Mouse (Mus musculus) limb, embryonic 13.5 days (tissue): ENCODE measurements at regions not wholly inside any gene's neighbourhood (a gene's known extent, or its start where the extent isn't known, plus 50 kb on each side); places are given as distances from the start of the nearest gene placed in this dataset.

Experiments
- ATAC-seq: fragments of 200-750 bp; cut with Nextera tagmentation; 2 replicates; pipeline ENCODE4 v1.8.0; 2017; ENCODE audit warnings: low read depth, moderate number of reproducible peaks, moderate TSS enrichment; ENCODE audit not compliant: low FRiP score
- H3K27ac ChIP-seq: fragments of 300-500 bp; sonication (generic); 2 replicates; pipeline ENCODE4 v1.5.1; 2015; ENCODE audit warnings: inconsistent platforms, mild to moderate bottlenecking, moderate library complexity
- H3K27me3 ChIP-seq: fragments of 300-500 bp; sonication (generic); 2 replicates; pipeline ENCODE4 v1.6.1; 2015; ENCODE audit warnings: mild to moderate bottlenecking, inconsistent platforms
- H3K36me3 ChIP-seq: fragments of 300-500 bp; sonication (generic); 2 replicates; pipeline ENCODE4 v1.6.1; 2015; ENCODE audit warnings: inconsistent platforms, mild to moderate bottlenecking, moderate library complexity
- H3K4me1 ChIP-seq: fragments of 300-500 bp; sonication (generic); 2 replicates; pipeline ENCODE4 v1.6.1; 2015; ENCODE audit warnings: inconsistent platforms
- H3K4me2 ChIP-seq: fragments of 300-500 bp; sonication (generic); replicated peaks from 2 replicates; pipeline ENCODE4 v1.6.1; 2015; ENCODE audit warnings: inconsistent platforms, mild to moderate bottlenecking, moderate library complexity
- H3K4me3 ChIP-seq: fragments of 300-500 bp; sonication (generic); 2 replicates; pipeline ENCODE4 v1.5.1; 2015; ENCODE audit warnings: moderate library complexity, mild to moderate bottlenecking, inconsistent platforms
- H3K9ac ChIP-seq: fragments of 300-500 bp; sonication (generic); 2 replicates; pipeline ENCODE4 v1.6.1; 2015; ENCODE audit warnings: mild to moderate bottlenecking, inconsistent platforms
- H3K9me3 ChIP-seq: fragments of 300-500 bp; sonication (generic); 2 replicates; pipeline ENCODE4 v1.6.1; 2016; ENCODE audit warnings: inconsistent platforms
- WGBS: fragments of 180-500 bp; shearing (Covaris S2); methylation state at CpG from one replicate; pipeline ENCODE4 v1.1.7; 2015; 5-methylcytosine and 5-hydroxymethylcytosine counted together

- Histone ChIP-seq H3K36me3 (no peaks in the 10 kb centered on the region), H3K4me3 (no peak overlapping the region), H3K27me3 (no peaks in the 10 kb centered on the region), H3K9ac (no peak overlapping the region), H3K4me1 (no peaks in the 10 kb centered on the region), H3K27ac (no peak overlapping the region), H3K4me2 (no peak overlapping the region), H3K9me3 (no peaks in the 10 kb centered on the region)
- no peak for ATAC-seq
- WGBS = 77% methylated on average over 11 of the region's 11 CpGs
These were observed 174.8 kb downstream of the Sox2 start for GRCm38 (mm10) chr3:34825036-34825435.

DNA sequence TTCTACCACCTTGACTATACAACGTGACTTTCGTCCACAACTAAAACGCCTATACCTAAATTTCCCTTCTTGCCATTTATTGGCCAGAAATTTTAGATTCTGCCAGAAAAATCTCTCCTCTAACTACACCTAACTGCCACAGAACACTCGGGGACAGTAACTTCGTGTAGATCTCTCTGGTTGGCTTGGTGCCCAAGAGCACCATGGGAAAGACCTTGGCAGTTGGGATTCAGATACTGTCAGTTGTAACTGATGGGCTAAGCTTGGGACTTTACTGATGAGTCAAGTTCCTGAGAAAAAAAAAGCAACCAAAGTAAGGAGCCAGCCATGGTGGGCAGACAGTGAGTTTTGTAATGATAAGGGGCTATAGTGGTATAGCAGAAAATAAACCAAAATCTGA is 176.2 kb downstream of the Sox2 start:
- WGBS = 89% methylated on average over 5 of the region's 5 CpGs
- no peak overlapping the region for H3K27ac ChIP-seq
- H3K9ac ChIP-seq = no peak overlapping the region
- no peaks in the 10 kb centered on the region for H3K36me3 ChIP-seq
- H3K9me3 ChIP-seq = no peaks in the 10 kb centered on the region
- no peak overlapping the region for H3K4me2 ChIP-seq
- no peak for ATAC-seq
- no peaks in the 10 kb centered on the region for H3K4me1 ChIP-seq
- no peak overlapping the region for H3K4me3 ChIP-seq
- H3K27me3 ChIP-seq = no peaks in the 10 kb centered on the region

- no peaks in the 10 kb centered on the region for H3K4me1 ChIP-seq
- WGBS = 67% methylated on average over 9 of the region's 9 CpGs
- no peak overlapping the region for H3K9ac ChIP-seq
- no peak overlapping the region for H3K4me3 ChIP-seq
- no peak overlapping the region for H3K27ac ChIP-seq
- no peak overlapping the region for H3K4me2 ChIP-seq
- no peaks in the 10 kb centered on the region for H3K27me3 ChIP-seq
- H3K9me3 ChIP-seq = no peaks in the 10 kb centered on the region
- no peaks in the 10 kb centered on the region for H3K36me3 ChIP-seq
- no peak for ATAC-seq
These were observed 178.4 kb downstream of the Sox2 start for GRCm38 (mm10) chr3:34828453-34829206.

DNA sequence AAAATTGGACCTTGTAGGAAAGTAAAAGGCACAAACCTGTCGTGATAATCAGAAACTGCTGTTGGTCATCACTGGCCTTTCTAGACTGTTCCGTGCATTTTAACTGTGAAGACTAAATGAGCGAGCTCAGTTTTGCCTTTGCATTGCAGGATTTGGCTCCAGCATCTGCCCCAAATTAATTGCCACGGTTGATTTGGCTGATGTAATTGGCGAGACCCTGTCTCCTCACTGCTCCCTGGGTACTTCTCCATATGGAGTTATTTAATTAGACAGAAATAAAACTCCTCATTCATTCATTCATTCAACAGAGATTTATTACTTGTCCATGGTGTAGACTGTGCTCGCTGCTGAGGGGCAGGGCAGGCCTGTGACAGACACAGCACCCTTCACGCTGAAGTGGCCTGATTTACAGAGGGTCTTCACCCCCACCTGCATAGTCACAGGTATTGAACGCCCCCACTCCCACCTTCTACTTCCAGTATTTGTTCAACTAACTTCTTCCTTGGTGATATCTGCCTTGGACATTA is 186.6 kb downstream of the Sox2 start:
- 41% methylated on average over 8 of the region's 8 CpGs for WGBS
- H3K36me3 ChIP-seq = no peaks in the 10 kb centered on the region
- ATAC-seq = peak; percentile 40; the same call in 1 of the 2 replicates
- H3K9ac ChIP-seq = no peak overlapping the region
- no peak overlapping the region for H3K4me3 ChIP-seq
- H3K27ac ChIP-seq = no peak overlapping the region
- no peak overlapping the region for H3K4me2 ChIP-seq
- 0 out of 2 replicates have a peak, but pooled peaks cover 13% of the 10 kb centered on the region for H3K4me1 ChIP-seq
- H3K9me3 ChIP-seq = no peaks in the 10 kb centered on the region
- no peaks in the 10 kb centered on the region for H3K27me3 ChIP-seq

DNA sequence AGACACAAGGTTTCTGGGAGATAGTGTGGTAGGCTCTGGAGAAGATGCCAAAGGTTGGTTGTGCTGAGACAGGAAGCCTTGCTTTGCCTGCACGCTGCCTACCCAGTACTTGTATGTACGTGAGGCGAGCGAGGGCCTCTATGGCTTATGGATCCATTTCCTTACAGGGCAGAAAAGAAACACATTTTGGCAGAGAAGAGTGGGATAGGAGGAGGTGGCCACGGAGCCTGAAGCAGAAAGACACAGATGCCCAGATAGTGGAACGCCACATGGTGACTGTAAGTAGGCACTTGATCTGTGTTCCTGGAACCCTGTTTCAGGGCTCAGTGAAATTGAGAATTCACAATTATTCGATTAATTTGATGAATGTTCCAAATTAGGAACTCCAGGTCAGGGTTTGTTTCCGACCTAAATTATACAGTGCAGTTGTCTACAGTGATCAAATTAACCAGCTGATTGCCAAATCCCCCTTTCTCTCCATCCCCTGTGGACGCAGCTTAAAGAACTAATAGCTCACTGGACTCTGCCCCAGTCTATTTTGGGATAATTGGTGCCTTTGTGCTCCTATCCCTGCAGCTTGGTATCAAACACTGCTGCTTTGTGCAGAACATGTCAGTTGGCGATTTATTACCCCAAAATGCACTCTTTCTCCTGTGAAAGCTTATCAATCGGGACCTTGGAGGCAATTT is 187.6 kb downstream of the Sox2 start:
- H3K27ac ChIP-seq = no peak overlapping the region
- no peak overlapping the region for H3K4me2 ChIP-seq
- H3K9me3 ChIP-seq = no peaks in the 10 kb centered on the region
- H3K27me3 ChIP-seq = no peaks in the 10 kb centered on the region
- no peaks in the 10 kb centered on the region for H3K36me3 ChIP-seq
- WGBS = 57% methylated on average over 11 of the region's 11 CpGs
- H3K4me3 ChIP-seq = no peak overlapping the region
- peak; percentile 36; the same call in 1 of the 2 replicates for ATAC-seq
- 0 out of 2 replicates have a peak, but pooled peaks cover 13% of the 10 kb centered on the region for H3K4me1 ChIP-seq
- no peak overlapping the region for H3K9ac ChIP-seq

DNA sequence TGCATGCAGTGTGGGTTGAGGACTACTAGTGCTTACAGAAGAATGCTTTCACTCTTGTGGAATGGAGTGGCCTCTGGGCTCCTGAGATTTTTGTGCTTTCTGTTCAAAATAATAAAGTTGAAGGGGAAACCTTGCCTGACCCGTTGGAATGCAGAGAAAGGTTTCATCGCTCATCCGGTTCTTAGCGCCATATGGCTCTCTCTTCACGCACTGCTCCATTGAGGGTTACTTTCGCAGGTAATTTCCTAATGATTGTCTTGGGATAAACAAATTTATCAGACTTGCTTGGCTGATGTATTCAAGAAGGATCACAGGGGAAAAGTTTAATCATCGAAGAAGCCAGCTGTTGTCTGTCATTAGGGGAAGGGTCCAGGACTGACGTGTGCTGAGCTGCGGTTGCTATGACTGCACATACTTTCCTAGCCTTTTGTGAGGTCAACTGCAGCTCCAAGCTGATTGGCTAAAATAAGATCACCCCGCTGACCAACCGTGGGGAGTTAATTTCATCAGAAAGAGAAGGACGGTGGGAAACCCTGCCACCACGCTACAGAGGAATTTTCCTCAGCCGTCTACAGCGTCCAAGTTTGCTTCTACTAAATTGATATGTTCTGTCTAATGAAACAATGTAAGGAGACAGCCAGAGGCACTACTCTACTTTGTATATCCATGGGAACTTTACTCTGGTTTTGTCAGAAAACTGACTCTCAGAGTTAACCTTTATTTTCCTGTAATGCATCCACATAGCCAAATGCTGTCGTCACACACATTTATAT is 210.9 kb downstream of the Sox2 start:
- ATAC-seq = no peak
- Histone ChIP-seq H3K27ac (no peak overlapping the region), H3K36me3 (no peaks in the 10 kb centered on the region), H3K4me1 (no peaks in the 10 kb centered on the region), H3K9ac (no peak overlapping the region), H3K27me3 (no peaks in the 10 kb centered on the region), H3K4me2 (no peak overlapping the region), H3K4me3 (no peak overlapping the region), H3K9me3 (no peaks in the 10 kb centered on the region)
- WGBS = 78% methylated on average over 16 of the region's 16 CpGs

- H3K9ac ChIP-seq = no peak overlapping the region
- ATAC-seq = 0 out of 2 replicates have a peak, but pooled peaks have one; percentile 54
- H3K9me3 ChIP-seq = no peaks in the 10 kb centered on the region
- peaks cover 8% of the 10 kb centered on the region for H3K4me1 ChIP-seq
- no peak overlapping the region for H3K27ac ChIP-seq
- H3K4me2 ChIP-seq = no peak overlapping the region
- H3K36me3 ChIP-seq = no peaks in the 10 kb centered on the region
- no peak overlapping the region for H3K4me3 ChIP-seq
- WGBS = 13% methylated on average over 16 of the region's 16 CpGs
- H3K27me3 ChIP-seq = 0 out of 2 replicates have a peak, but pooled peaks cover 6% of the 10 kb centered on the region
These were observed 218.6 kb downstream of the Sox2 start for GRCm38 (mm10) chr3:34868698-34869409.

GRCm38 (mm10) chr3:34869911-34870310 is 219.7 kb downstream of the Sox2 start:
- Histone ChIP-seq H3K36me3 (no peaks in the 10 kb centered on the region), H3K27me3 (0 out of 2 replicates have a peak, but pooled peaks cover 6% of the 10 kb centered on the region), H3K4me2 (no peak overlapping the region), H3K9ac (no peak overlapping the region), H3K9me3 (no peaks in the 10 kb centered on the region), H3K27ac (no peak overlapping the region), H3K4me1 (peaks cover 8% of the 10 kb centered on the region), H3K4me3 (no peak overlapping the region)
- WGBS = 81% methylated on average over 6 of the region's 6 CpGs
- no peak for ATAC-seq

DNA sequence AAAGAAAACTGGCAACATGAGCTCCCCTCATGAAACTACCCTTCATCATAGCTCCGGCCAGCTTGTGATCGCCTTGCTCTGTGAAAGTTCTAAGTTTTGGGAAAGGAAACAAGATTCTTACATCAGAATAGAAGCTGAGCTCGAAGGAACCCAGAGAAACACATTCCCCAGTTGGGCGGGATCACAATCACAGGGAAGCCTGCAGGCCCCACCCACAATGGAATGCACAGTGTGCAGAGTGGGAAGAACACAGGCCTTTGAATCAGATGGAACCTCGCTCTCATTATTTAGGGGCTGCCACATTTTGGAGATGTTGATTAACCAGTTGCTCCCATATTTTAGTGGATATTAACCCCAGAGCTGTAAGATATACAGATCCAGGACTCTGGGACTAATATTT is 234.9 kb downstream of the Sox2 start:
- Histone ChIP-seq H3K36me3 (no peaks in the 10 kb centered on the region), H3K27me3 (no peaks in the 10 kb centered on the region), H3K9me3 (no peaks in the 10 kb centered on the region), H3K4me1 (no peaks in the 10 kb centered on the region), H3K4me2 (no peak overlapping the region), H3K4me3 (no peak overlapping the region), H3K27ac (no peak overlapping the region), H3K9ac (no peak overlapping the region)
- ATAC-seq = no peak
- WGBS = 80% methylated on average over 5 of the region's 5 CpGs

DNA sequence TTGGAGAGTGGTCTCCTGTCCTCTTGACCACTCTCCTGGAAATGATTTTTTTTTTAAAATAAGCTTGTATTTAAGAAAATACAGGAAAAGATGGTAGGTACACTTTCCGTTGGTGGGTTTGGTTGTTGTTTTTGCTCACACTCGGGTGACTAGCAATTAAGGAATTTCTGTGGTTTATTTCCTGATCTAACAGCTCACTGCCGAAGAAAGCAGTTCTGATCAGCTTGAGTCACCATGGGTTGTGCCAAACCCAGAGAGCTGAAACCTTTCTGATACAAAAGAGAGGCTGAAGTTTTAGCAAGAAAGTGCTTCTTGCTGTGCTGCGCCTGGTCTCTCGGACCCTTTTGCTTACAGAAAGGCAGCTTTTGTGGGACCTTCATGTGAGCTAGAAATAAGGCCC is 243.2 kb downstream of the Sox2 start:
- no peak overlapping the region for H3K4me2 ChIP-seq
- peaks cover 14% of the 10 kb centered on the region for H3K9me3 ChIP-seq
- no peak for ATAC-seq
- no peaks in the 10 kb centered on the region for H3K27me3 ChIP-seq
- no peaks in the 10 kb centered on the region for H3K36me3 ChIP-seq
- no peak overlapping the region for H3K27ac ChIP-seq
- WGBS = 87% methylated on average over 5 of the region's 5 CpGs
- no peaks in the 10 kb centered on the region for H3K4me1 ChIP-seq
- H3K4me3 ChIP-seq = no peak overlapping the region
- no peak overlapping the region for H3K9ac ChIP-seq

GRCm38 (mm10) chr3:34903106-34903505 is 252.9 kb downstream of the Sox2 start:
- no peak overlapping the region for H3K9ac ChIP-seq
- H3K4me3 ChIP-seq = no peak overlapping the region
- 81% methylated on average over 8 of the region's 8 CpGs for WGBS
- no peaks in the 10 kb centered on the region for H3K27me3 ChIP-seq
- no peak for ATAC-seq
- H3K36me3 ChIP-seq = no peaks in the 10 kb centered on the region
- H3K4me1 ChIP-seq = no peaks in the 10 kb centered on the region
- H3K27ac ChIP-seq = no peak overlapping the region
- H3K4me2 ChIP-seq = no peak overlapping the region
- no peaks in the 10 kb centered on the region for H3K9me3 ChIP-seq
